Comparison of ENCODE assay signal across 8 mouse cellular contexts in the genomic region with DNA sequence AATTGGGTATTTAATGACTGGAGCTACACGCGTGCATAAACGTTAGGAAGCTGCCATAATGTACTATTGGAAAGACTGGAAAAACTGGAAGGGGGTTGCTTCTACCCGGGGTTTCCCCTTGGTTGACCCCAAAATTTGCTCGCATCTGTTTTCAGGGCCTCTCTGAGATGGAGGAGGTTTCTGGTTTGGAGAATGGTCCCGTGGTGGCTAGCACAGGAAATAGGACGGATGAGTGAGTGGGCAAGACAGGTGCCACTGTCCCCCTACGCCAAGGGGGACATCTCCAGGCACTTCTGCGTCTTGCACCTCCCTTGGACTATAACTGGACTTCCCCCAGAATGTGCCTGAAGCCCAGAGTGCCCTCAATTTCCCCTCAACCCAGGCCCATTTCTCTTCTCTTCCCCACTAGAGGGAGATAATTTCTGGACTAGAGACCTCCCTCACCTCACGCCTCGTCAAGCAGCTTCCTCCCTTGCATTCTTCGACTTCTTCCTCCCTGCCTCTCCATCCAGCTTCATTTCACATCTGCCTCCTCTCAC. TPM values are rescaled to one million over a fixed set of nuclear protein-coding genes. Genes with fewer than 3 reads are reported as not detected.
DNase-seq lines count a peak whose midpoint lies in the region; ATAC-seq and TF ChIP-seq lines count a peak whose summit lies in the region.

No protein-coding gene starts in this region.

- peak; percentile 2 for ATAC-seq in heart, embryonic 11.5 days (replicated peaks; ENCODE audit: insufficient number of reproducible peaks, low FRiP score, low TSS enrichment)
- no peak for ATAC-seq in forebrain, embryonic 16.5 days

- H3K27me3 ChIP-seq in heart, embryonic 11.5 days (ENCODE audit: control insufficient read depth, insufficient read depth, low read length), result no peaks in the 10 kb centered on the region
- H3K27me3 ChIP-seq in forebrain, embryonic 16.5 days (replicated peaks; ENCODE audit: control insufficient read depth, insufficient read depth, low read length), result no peaks in the 10 kb centered on the region

- peak overlapping the region; percentile 100 for H3K27ac ChIP-seq in heart, embryonic 11.5 days (ENCODE audit: low read depth, low read length)
- H3K27ac ChIP-seq in ES-E14 (ENCODE audit: insufficient read depth, low read depth, low read length, poor library complexity, severe bottlenecking), result peak overlapping the region; percentile 99
- peak overlapping the region; percentile 97 for H3K27ac ChIP-seq in forebrain, embryonic 16.5 days (ENCODE audit: low read length)
- H3K27ac ChIP-seq in macrophage, result peak overlapping the region; percentile 68

- H3K36me3 ChIP-seq in heart, embryonic 11.5 days (ENCODE audit: control insufficient read depth, insufficient read depth, low read length), result no peaks in the 10 kb centered on the region
- H3K36me3 ChIP-seq in ES-E14 (ENCODE audit: control insufficient read depth, insufficient read depth, low read length, poor library complexity, severe bottlenecking) (peaks cover 2% of the 10 kb centered on the region; the same call in 1 of the 2 replicates), macrophage (ENCODE audit: inconsistent target) (no peaks in the 10 kb centered on the region)
- no peaks in the 10 kb centered on the region for H3K36me3 ChIP-seq in forebrain, embryonic 16.5 days (ENCODE audit: control insufficient read depth, insufficient read depth)

- in situ Hi-C loops in ES-E14 (cut with MboI; ENCODE audit: low sequenced_read_pairs in 2 of 2, unreplicated experiment in 2 of 2), result loop anchor here in 1 of 2 experiments (25.0 kb wide), 1 partner anchor 107 kb away; a partner anchor contains a TSS

- DNase-seq in heart, adult 8-10 months (ENCODE audit: low spot score), result no peak
- no peak for DNase-seq in ES-E14 (ENCODE audit: low read depth, low spot score)
- no peak for DNase-seq in adrenal gland, postnatal 14 days
- no peak for DNase-seq in layer of hippocampus, postnatal 25 days (ENCODE audit: extremely low spot score in 1 of 2, low spot score in 1 of 2)
- no peak for DNase-seq in cerebellum, postnatal 14 days

- peaks cover 37% of the 10 kb centered on the region for H3K4me1 ChIP-seq in heart, embryonic 11.5 days (ENCODE audit: control insufficient read depth, insufficient read depth, low read length)
- peaks cover 9 to 16% of the 10 kb centered on the region in 2 experiments for H3K4me1 ChIP-seq in ES-E14 (ENCODE audit: control insufficient read depth in 2 of 2, insufficient read depth in 2 of 2, low read length in 2 of 2, poor library complexity in 1 of 2)
- peaks cover 30% of the 10 kb centered on the region for H3K4me1 ChIP-seq in forebrain, embryonic 16.5 days (replicated peaks; ENCODE audit: control insufficient read depth, insufficient read depth, low read length)

- no peaks in the 10 kb centered on the region for H3K9me3 ChIP-seq in heart, embryonic 11.5 days (replicated peaks; ENCODE audit: control insufficient read depth, low read length)
- H3K9me3 ChIP-seq in ES-E14 (ENCODE audit: control insufficient read depth, insufficient read depth, low read depth, low read length), result no peaks in the 10 kb centered on the region
- H3K9me3 ChIP-seq in forebrain, embryonic 16.5 days (ENCODE audit: control insufficient read depth, low read length), result no peaks in the 10 kb centered on the region

- H3K4me3 ChIP-seq in heart, embryonic 11.5 days (ENCODE audit: low read depth, low read length), result peak overlapping the region; percentile 63
- H3K4me3 ChIP-seq in ES-E14 (ENCODE audit: insufficient read depth in 1 of 2, low read depth in 1 of 2, low read length in 2 of 2, poor library complexity in 1 of 2, severe bottlenecking in 1 of 2), result peak overlapping the region; percentile 81 to 88
- peak overlapping the region; percentile 78 for H3K4me3 ChIP-seq in forebrain, embryonic 16.5 days (replicated peaks; ENCODE audit: low read length)
- H3K4me3 ChIP-seq in macrophage (ENCODE audit: inconsistent target), result peak overlapping the region; percentile 51

- peak overlapping the region; percentile 86 for H3K4me2 ChIP-seq in heart, embryonic 11.5 days
- H3K4me2 ChIP-seq in forebrain, embryonic 16.5 days (ENCODE audit: low read length), result peak overlapping the region; percentile 67

- 38% methylated on average over 12 of the region's 12 CpGs for WGBS in heart, embryonic 11.5 days (ENCODE audit: insufficient replicate concordance)
- WGBS in forebrain, embryonic 16.5 days, result 27% methylated on average over 12 of the region's 12 CpGs
- 20% methylated on average over 12 of the region's 12 CpGs for WGBS in macrophage (ENCODE audit: missing documents)

- peaks cover 9% of the 10 kb centered on the region; the same call in 1 of the 2 replicates for H3K79me2 ChIP-seq in macrophage (ENCODE audit: inconsistent target)

- H3K9ac ChIP-seq in heart, embryonic 11.5 days (ENCODE audit: low read depth, low read length), result peak overlapping the region; percentile 98
- H3K9ac ChIP-seq in ES-E14 (ENCODE audit: insufficient read depth, low read depth, low read length, poor library complexity, severe bottlenecking), result peak overlapping the region; percentile 99
- H3K9ac ChIP-seq in forebrain, embryonic 16.5 days (replicated peaks; ENCODE audit: low read depth, low read length), result peak overlapping the region; percentile 93

TF ChIP-seq in ES-E14, 5 proteins besides CTCF, POLR2A, EP300 and RAD21:
- TF ChIP-seq CHD2 (IDR thresholded peaks at IDR 0.05; ENCODE audit: low read depth, low read length) (no peak), ZNF384 (IDR thresholded peaks at IDR 0.05; ENCODE audit: low read depth, low read length) (no peak), HCFC1 (IDR thresholded peaks at IDR 0.05; ENCODE audit: borderline replicate concordance, insufficient read depth, low read length) (no peak), ZC3H11A (IDR thresholded peaks at IDR 0.05; ENCODE audit: borderline replicate concordance, low read depth, low read length) (no peak), MAFK (IDR thresholded peaks at IDR 0.05; ENCODE audit: insufficient read depth, low read depth, low read length) (no peak)
TF ChIP-seq in ES-E14: peak in this region for 0.

RNA-seq across cellular contexts. Expression of a gene that starts 1.4 kb away (rescaled TPM):
- polyA plus RNA-seq in heart, embryonic 11.5 days (2014; fragmentation: Nextera tagmentation; extraction: Ambion mirVana), result 22.0 and 22.8 TPM in 2 replicates
- 10 to 100 TPM; 22.5 to 29.9 (median 24.6) TPM for total RNA-seq in heart, adult 8-10 months (2022)
- total RNA-seq in ES-E14 (2012; rRNA removed), result 59.5 and 98.0 TPM in 2 replicates
- 28.6 and 32.2 TPM in 2 replicates for polyA plus RNA-seq in forebrain, embryonic 16.5 days (2015; fragmentation: Nextera tagmentation; extraction: Ambion mirVana)
- 10 to 100 TPM; 13.7 to 81.5 (median 44.3) TPM for total RNA-seq in macrophage (2018; cell fraction: chromatin; rRNA removed)
- 10 to 100 TPM in 21 of 26 experiments, 1 to 10 TPM in 5; 7.1 to 23.2 (median 13.8) TPM for total RNA-seq in macrophage (2018; cell fraction: cytosol; rRNA removed)
- 10 to 100 TPM; 12.5 to 75.1 (median 35.6) TPM for total RNA-seq in macrophage (2018; cell fraction: nucleus; rRNA removed)
- 7.2 to 19.5 TPM (median 12.3 TPM) in 3 replicates for polyA plus RNA-seq in macrophage (2018)
- total RNA-seq in adrenal gland, postnatal 14 days (2021), result 56.5 and 63.7 TPM in 2 replicates
- 10 to 100 TPM; 36.0 to 39.0 TPM for total RNA-seq in layer of hippocampus, postnatal 25 days (2021)

RNA-seq across cellular contexts. Expression of a gene that starts 3.7 kb away (rescaled TPM):
- 0.48 and 1.0 TPM in 2 replicates for polyA plus RNA-seq in heart, embryonic 11.5 days (2014; fragmentation: Nextera tagmentation; extraction: Ambion mirVana)
- total RNA-seq in heart, adult 8-10 months (2022), result 1 to 10 TPM; 1.6 to 4.4 (median 2.5) TPM
- 3.6 and 7.7 TPM in 2 replicates for total RNA-seq in ES-E14 (2012; rRNA removed)
- 0.67 and 0.81 TPM in 2 replicates for polyA plus RNA-seq in forebrain, embryonic 16.5 days (2015; fragmentation: Nextera tagmentation; extraction: Ambion mirVana)
- total RNA-seq in macrophage (2018; cell fraction: chromatin; rRNA removed), result 1 to 10 TPM in 3 of 26 experiments, under 1 TPM in 2, not detected in 21; 0.71 to 3.6 (median 1.2) TPM
- total RNA-seq in macrophage (2018; cell fraction: cytosol; rRNA removed), result under 1 TPM in 14 of 26 experiments, not detected in 12; 0.10 to 0.71 (median 0.45) TPM
- 1 to 10 TPM in 3 of 26 experiments, under 1 TPM in 3, not detected in 20; 0.48 to 1.5 (median 0.95) TPM for total RNA-seq in macrophage (2018; cell fraction: nucleus; rRNA removed)
- polyA plus RNA-seq in macrophage (2018), result 0.16 to 0.21 TPM in 2 of 3 replicates, not detected in the other
- 3.7 and 4.4 TPM in 2 replicates for total RNA-seq in adrenal gland, postnatal 14 days (2021)
- total RNA-seq in layer of hippocampus, postnatal 25 days (2021), result 1 to 10 TPM in 1 of 2 experiments, under 1 TPM in 1; 0.54 to 1.8 TPM

RNA-seq across cellular contexts. Expression of a gene that starts 23.1 kb away (rescaled TPM):
- not detected in 2 replicates for polyA plus RNA-seq in heart, embryonic 11.5 days (2014; fragmentation: Nextera tagmentation; extraction: Ambion mirVana)
- not detected for total RNA-seq in heart, adult 8-10 months (2022)
- total RNA-seq in ES-E14 (2012; rRNA removed), result not detected in 2 replicates
- not detected in 2 replicates for polyA plus RNA-seq in forebrain, embryonic 16.5 days (2015; fragmentation: Nextera tagmentation; extraction: Ambion mirVana)
- total RNA-seq in macrophage (2018; cell fraction: chromatin; rRNA removed), result not detected
- total RNA-seq in macrophage (2018; cell fraction: cytosol; rRNA removed), result not detected
- not detected for total RNA-seq in macrophage (2018; cell fraction: nucleus; rRNA removed)
- polyA plus RNA-seq in macrophage (2018), result not detected in 3 replicates
- not detected in 2 replicates for total RNA-seq in adrenal gland, postnatal 14 days (2021)
- total RNA-seq in layer of hippocampus, postnatal 25 days (2021), result not detected

RNA-seq across cellular contexts. Expression of a gene that starts 34.6 kb away (rescaled TPM):
- 57.5 and 58.3 TPM in 2 replicates for polyA plus RNA-seq in heart, embryonic 11.5 days (2014; fragmentation: Nextera tagmentation; extraction: Ambion mirVana)
- total RNA-seq in heart, adult 8-10 months (2022), result 10 to 100 TPM; 20.4 to 31.0 (median 24.0) TPM
- 10.1 and 14.0 TPM in 2 replicates for total RNA-seq in ES-E14 (2012; rRNA removed)
- polyA plus RNA-seq in forebrain, embryonic 16.5 days (2015; fragmentation: Nextera tagmentation; extraction: Ambion mirVana), result 58.5 and 70.4 TPM in 2 replicates
- 1 to 10 TPM in 25 of 26 experiments, under 1 TPM in 1; 0.27 to 9.9 (median 2.9) TPM for total RNA-seq in macrophage (2018; cell fraction: chromatin; rRNA removed)
- 1 to 10 TPM in 5 of 26 experiments, under 1 TPM in 21; 0.18 to 1.7 (median 0.62) TPM for total RNA-seq in macrophage (2018; cell fraction: cytosol; rRNA removed)
- total RNA-seq in macrophage (2018; cell fraction: nucleus; rRNA removed), result 10 to 100 TPM in 1 of 26 experiments, 1 to 10 TPM in 25; 1.5 to 10.8 (median 2.8) TPM
- 0.60 to 1.3 TPM (median 1.3 TPM) in 3 replicates for polyA plus RNA-seq in macrophage (2018)
- total RNA-seq in adrenal gland, postnatal 14 days (2021), result 49.5 and 61.3 TPM in 2 replicates
- 10 to 100 TPM; 27.1 to 40.5 TPM for total RNA-seq in layer of hippocampus, postnatal 25 days (2021)
